Mouse (Mus musculus): Measurements from ENCODE around the gene Neurl1a.

DNA sequence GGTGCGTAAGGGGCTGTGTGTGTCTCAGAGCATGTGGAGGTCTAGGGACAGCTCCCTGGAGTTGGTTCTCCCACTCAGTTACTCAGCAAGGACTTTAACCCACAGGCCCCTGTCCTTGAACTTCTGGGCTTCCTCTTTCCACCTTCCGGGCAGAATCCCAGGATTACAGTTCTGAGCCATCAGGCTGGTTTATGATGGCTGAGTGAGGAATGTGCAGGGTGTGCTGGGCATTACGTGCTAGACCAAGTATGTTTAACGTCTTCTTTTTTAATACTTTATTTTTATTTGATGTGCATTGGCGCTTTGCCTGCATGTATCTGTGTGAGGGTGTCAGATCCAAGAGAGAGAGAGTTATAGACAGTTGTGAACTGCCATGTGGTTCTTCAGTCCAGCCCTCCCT is 38.1 kb downstream of the Neurl1a start:
- TF ChIP-seq CTCF (conservative IDR thresholded peaks at IDR 0.05; ENCODE audit: insufficient read depth, insufficient read length, low read depth, low read length) (no peak), POLR2A (IDR thresholded peaks at IDR 0.05; ENCODE audit: low read depth, low read length) (no peak)
